Mouse (Mus musculus) neutrophil, adult 5-6 weeks (primary cell): ENCODE measurements at regions not wholly inside any gene's neighbourhood (a gene's known extent, or its start where the extent isn't known, plus 50 kb on each side); places are given as distances from the start of the nearest gene placed in this dataset.
A peak's percentile ranks its signal among the peaks of the same experiment; 100 is the strongest.

ENCODE experiments used
- ATAC-seq: fragments of 151-379, 151-347 bp; 2 replicates; pipeline ENCODE4 v1.8.0; 2017; ENCODE audit warnings: mild to moderate bottlenecking, moderate TSS enrichment; ENCODE audit not compliant: insufficient number of reproducible peaks, poor library complexity, low FRiP score, severe bottlenecking; ENCODE audit errors: extremely low read depth

- ATAC-seq, result no peak
Measured at GRCm38 (mm10) chr1:64226001-64226918, 104.2 kb upstream of the Klf7 start.

GRCm38 (mm10) chr1:64223779-64224687, 102.0 kb upstream of the Klf7 start:
- no peak for ATAC-seq

- ATAC-seq, result no peak
Measured at GRCm38 (mm10) chr1:64222475-64222874, 100.4 kb upstream of the Klf7 start.

GRCm38 (mm10) chr1:64220486-64220885, 98.4 kb upstream of the Klf7 start:
- ATAC-seq, result no peak

GRCm38 (mm10) chr1:64220040-64220439, 98.0 kb upstream of the Klf7 start:
- ATAC-seq, result no peak

GRCm38 (mm10) chr1:64215646-64216045, 93.6 kb upstream of the Klf7 start:
- no peak for ATAC-seq

- ATAC-seq, result no peak
Measured at GRCm38 (mm10) chr1:64209131-64209530, 87.0 kb upstream of the Klf7 start.

- ATAC-seq, result no peak
Measured at GRCm38 (mm10) chr1:64200387-64201023, 78.4 kb upstream of the Klf7 start.

- ATAC-seq, result no peak
Measured at GRCm38 (mm10) chr1:64198781-64199180, 76.7 kb upstream of the Klf7 start.

GRCm38 (mm10) chr1:64198322-64198721, 76.2 kb upstream of the Klf7 start:
- ATAC-seq, result peak; percentile 57

- ATAC-seq, result no peak
Measured at GRCm38 (mm10) chr1:64195970-64196491, 73.9 kb upstream of the Klf7 start.

GRCm38 (mm10) chr1:64195294-64195693, 73.2 kb upstream of the Klf7 start:
- no peak for ATAC-seq

GRCm38 (mm10) chr1:64193150-64193838, 71.2 kb upstream of the Klf7 start:
- ATAC-seq, result peak; percentile 24

- ATAC-seq, result no peak
Measured at GRCm38 (mm10) chr1:64192736-64193135, 70.7 kb upstream of the Klf7 start.

GRCm38 (mm10) chr1:64191242-64192220, 69.4 kb upstream of the Klf7 start:
- no peak for ATAC-seq

GRCm38 (mm10) chr1:64190705-64191104, 68.6 kb upstream of the Klf7 start:
- ATAC-seq, result no peak

GRCm38 (mm10) chr1:64190097-64190496, 68.0 kb upstream of the Klf7 start:
- no peak for ATAC-seq
